Mouse (Mus musculus) B cell, adult 2 months (primary cell): Measurements from ENCODE around the gene P2ry2.

Source experiments
- DNase-seq, 2 experiments: peaks; one replicate each; pipeline ENCODE4 v3.0.0; 2022

The P2ry2 gene

DNA sequence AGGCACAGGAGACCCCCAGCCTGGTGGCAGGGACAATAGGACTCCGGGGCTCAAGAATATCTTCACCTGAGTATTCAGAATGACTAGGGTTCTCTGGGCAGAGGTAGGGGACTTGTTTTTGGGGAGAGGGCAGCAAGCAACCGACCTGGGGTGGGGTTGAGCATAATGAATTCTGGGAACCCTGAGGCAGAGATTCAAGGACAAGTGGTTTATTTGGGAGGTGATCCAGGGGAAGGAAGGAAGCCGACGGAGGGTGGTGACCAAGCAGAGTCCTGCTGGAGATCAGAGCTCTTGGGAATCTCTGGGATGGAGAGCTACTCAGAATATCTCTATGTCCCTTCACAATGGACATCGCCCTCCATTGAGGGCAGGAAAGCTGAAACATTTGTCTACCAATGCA, 34.5 kb downstream of the P2ry2 start:
- DNase-seq = no peak

DNA sequence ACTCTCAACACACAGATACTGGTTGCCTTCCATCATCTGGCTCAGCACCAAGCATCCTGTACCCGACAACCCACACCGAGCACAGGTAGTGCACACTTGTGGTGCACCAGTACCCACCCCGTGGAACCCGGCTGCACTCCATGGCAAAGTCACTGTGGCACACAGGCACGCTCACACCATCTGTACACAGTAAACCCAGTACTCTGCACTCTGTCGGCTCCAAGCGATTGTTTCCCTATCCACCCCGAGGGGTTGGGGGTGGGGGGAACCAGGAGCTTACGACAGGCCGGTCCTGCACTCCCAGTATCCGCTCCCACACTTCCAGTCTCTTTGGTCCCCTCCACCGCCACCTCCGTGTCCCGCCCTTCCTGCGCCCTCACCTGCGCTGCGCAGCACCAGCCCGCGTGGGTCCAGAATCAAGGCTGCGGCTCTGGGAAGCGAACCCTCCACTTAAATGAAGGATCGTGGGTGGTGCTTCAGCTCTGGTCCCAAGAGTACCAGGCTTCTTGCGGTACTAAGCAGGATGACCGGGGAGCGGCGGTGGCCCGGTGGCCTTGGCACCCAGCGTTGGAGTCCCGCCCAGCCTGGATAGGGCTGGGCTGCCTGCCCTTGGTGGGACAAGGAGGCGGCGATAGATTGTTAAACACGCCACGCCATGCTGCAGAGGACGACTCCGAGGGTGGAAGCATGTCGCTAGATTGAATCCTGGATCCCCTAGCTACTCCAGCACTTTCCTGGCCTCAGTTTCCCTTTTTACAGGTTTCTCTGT, 38.3 kb downstream of the P2ry2 start, which contains the start of gene P2ry6:
Gene P2ry6 (minus strand): TSS at position 515 of the 769 bp plus-strand sequence.
- no peak for DNase-seq

DNA sequence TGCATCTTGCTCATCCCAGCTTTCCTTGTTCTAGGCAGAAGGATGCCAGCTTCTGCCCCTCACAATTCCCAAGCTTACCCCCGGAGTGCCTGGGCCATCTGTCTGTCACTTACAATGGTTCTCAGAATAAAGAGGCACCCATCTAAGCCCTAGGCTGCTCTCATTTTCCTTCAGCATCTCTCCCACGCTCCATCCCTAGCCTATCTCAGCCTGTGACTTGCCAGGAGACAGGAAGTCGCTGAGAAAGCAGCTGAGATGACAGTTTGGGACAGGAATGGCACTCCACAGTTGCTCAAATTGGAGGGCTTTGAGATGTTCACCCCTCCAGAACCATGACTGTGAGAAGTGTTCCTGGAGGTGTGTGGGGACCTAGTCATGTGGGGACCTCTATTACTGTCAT, 39.8 kb downstream of the P2ry2 start:
- no peak for DNase-seq

DNA sequence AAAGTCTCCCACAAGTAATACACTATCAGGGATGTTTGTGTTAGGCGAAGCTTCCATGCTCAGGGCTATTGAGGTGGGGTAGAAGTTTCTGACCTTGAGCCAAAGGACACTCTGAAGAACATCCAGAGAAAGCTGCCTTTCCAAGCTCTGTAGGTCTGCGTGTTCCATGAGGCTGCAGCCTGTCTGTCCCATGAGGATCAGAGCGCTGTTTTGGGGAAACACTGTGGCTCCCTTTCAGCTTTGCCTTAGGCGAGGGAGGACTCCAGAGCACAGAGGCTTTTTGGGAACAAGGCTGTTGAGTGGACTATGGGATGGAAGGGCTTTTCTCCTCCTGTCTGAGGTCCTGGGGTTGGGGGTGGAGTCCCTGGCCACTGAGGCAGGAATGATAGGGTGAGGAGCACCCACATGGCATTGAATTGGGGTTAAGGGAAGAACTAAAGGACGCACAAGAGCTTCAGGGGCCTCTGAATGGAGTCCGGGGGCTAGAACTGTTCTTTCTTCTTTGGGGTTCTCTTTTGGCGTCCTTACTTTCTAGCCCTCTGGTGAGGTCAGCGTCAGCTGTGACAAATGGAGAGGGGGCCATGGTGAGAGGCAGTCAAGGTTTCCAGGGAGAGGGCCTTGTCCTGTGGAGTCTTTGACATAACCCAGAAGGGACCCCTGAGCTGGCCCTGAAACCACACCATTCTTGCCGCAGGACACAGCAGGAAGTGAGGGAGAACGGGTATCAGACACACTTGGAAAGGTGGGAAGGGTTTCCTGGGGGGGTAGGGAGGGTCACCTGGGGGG, 43.6 kb downstream of the P2ry2 start:
- no peak for DNase-seq

DNA sequence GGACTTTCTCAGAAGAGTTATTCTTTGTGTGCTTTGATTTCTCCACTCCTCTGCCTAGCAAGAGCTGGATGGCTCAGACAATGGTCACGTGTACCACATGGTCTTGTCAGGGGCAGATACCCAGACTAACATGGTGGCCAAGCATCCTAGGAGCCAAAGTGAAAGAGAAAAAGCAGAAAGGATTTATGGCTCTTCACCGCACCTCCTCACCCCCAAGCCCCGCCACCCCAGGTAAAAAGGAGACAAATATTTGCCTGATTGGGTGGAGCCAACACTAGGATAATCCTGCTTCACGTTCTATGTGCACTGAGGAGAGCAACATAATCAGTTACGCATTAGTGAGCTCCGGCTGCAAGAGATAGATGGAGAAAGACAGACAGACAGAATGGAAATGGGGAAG, 44.3 kb downstream of the P2ry2 start:
- no peak for DNase-seq

DNA sequence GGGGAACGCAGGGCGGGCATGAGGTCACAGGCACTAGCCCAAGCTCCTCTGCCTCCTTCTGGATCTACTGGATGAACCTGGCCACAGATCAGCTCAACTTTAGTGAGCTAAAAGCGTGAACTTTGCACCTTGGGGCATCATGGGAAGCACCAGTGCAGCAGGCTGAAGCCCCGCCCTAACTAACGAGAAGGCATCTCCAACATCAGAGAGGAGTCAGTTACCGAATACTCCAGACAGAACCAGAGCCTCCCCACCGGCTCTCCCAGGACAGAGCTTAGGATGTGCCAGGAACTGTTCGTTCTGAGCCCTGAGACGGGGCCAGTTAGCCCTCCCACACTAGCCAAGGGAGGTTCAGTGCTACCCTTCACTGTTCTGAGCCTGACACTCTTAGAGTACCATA, 44.8 kb downstream of the P2ry2 start:
- no peak for DNase-seq

DNA sequence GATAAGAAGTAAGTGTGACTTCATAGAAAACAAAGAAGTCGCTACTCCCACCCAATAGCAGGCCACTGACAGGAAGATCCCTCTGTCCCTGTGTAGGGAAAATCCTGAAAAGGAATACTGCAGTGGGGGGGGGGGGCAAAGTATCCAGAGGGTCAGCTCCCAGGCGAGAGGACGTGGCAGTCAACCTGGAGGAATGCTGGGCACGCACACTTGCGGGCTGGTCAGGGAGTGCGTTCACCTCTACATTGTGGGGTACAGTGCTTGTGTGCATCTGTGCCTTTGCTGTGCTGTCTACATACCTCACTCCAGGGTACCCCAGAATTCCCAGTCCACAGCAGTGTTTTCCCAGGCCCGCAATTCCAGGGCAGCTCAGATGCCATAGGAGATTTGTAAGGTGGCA, 46.7 kb downstream of the P2ry2 start:
- DNase-seq = no peak

DNA sequence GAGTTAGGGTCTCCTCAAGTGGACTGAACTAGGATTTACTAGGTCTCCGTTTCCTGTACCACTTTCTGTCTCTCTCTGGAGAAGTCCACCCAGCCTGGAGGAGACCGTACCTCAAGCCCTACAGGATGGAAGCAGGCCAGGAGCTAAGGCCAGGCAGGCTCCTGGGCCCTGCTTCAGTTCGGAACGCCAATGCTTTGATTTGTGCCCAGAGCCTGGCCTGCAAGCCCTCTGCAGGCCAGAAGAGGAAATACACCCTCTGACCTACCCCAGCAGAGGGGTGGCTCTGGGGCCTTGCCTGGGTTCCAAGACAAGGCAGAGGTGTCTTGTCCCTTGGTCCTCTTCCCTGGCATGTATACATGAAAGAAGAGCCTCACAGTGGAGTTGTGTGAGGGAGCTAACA, 47.6 kb downstream of the P2ry2 start:
- DNase-seq = peak; percentile 46 to 47

DNA sequence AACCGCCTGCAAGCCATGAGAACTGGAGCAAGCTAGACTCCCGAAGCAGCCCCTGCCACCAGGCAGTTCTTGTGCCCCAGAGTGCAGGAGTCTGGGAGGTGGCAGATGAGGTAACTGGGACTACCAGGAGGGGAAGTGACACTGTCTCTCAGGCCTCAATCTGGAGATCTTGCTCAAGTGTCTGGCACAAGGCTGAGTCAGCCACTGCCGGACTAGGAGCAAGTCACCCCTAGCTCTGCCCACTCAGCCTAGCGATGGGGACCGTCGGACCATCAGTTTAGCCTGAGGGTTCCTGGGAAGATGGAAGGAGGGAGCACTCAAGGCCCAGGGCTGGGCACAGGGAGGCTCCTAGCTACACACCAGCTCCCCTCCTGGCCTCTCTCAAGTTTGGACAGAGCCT, 48.4 kb downstream of the P2ry2 start:
- DNase-seq = no peak

DNA sequence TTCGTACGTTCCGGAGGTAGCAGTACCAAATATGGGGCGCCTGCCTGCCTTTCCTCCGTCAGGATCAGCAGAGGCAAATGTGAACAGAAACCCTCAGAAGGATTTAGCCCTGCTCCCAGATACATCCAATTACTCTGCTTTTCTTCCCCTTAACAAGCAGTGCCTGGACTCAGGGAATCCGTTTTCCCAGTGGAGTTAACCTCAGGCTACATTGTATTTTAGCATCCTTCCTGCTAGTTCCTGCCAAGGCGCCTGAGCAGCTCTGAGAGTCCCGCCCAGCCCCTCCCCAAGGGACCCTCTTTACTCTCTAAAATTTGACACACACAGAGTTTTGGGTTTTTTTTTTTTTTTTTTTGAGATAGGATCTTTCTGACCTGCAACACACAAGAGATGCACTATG, 49.3 kb downstream of the P2ry2 start:
- DNase-seq = no peak

DNA sequence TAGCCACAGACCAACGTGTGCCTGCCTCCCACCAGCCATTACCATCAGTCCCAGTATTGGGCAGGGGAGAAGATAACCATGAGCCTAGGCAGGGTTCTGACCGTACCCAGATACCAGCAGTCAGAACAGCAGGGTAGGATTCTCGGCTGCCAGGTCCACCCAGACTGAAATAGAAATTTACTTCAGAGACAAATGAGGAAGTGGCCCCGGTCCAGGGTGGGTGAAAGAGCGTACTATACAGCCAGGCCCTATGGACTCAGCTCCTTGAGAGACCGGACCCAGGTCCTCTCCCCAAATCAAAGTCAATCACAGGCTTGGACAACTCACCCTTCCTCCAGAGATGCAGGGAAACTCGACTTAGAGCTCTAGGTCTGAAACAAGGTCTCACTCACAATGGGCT, 51.5 kb downstream of the P2ry2 start:
- DNase-seq = peak; percentile 29 to 47

DNA sequence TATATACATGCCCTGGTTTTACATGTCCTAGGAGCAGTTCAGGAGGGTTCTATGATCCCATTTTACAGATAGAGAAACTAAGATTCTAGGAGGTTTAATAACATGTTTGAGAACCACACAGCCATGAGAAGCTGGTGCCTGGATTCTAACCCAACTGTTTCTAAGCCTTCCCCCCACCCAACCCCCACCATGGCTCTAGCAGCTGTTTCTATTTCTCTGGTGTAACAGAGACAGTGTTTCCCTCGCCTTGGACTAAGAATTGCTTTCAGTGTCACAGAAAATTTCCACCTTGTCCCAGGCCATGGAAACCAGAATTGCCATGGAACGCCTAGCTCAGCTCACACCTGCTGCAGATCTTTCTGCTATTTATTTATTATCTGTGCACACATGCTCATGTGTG, 52.2 kb downstream of the P2ry2 start:
- DNase-seq = no peak

DNA sequence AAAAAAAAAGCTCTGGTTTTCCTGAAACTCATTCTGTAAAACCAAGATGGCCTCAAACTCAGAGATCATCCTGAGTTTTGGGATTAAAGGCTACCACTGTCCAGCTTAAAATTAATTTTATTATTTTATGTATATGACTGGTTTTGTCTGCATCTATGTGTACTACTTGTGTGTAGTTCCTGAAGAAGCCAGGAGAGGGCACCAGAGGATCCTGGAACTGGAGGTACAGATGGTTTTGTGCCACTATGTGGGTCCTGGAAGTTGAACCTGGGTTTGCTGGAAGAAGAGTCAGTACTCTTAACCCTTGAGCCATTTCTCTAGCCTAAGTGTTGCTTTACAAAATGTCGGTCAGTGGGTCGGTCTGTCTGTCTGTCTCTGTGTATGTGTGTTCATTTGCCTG, 54.2 kb downstream of the P2ry2 start:
- DNase-seq = peak; percentile 44 to 46

DNA sequence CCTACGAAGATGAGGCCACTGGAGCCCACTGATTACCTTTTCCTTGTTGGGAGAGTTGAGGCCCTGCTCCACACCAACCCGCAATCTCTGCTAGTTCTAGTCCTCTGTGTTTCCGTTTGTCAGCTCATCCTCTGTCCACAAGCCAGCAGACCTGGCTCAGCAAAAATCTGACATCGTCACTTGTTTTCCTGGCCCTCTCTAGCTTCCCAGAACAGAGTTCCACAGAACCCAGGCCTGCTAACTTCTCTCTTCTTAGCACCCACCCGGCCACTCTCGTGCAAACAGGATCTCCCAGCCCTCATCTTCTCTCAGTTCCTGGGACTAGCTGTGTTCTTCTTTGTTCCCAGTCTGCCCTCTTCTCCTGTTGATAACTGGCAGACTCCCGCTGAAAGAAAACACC, 60.0 kb downstream of the P2ry2 start:
- no peak for DNase-seq

DNA sequence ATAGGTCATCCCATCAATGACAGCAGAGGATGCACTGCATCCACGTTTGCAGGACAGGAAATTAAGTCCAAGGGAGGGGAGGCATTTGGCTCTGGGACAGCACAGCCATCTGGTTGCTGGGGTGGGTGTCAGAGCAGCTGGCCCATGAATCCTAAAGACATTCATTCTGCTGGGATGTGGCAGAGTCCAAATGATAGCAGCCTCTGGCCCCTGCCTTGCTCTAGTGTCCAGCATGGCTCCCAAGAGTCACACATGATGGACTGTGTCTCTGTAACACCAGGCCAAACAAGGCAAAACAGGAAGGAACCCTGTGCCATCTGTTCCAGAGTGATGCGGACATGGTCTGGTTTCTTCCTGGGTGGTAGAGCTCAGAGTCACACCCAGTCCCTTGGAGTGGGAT, 60.8 kb downstream of the P2ry2 start:
- DNase-seq = no peak

DNA sequence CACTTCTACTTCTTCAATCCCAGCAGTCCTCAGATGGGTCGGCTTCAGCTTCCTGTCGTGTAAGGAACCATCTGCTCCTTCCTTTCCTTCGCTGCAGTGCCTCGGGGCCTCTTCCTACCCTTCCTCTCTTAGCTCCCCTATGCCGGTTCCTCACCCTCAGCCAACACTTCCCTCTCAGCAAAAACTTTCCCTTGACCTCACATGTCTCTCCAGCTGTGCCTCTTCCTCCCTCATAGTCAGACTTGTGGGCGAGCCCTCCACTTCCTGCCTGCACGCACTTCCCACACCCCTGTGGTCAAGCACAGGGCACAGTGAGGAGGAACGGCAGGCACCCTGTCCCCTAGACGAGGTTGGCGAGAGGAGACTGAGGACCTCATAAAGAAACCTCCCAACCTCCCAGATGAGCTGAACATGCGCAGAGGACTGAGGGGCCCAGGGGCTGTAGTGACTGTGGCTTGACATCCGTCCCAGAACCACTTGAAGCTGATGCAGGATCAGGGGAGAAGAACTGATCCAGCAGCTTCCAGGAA, 62.1 kb downstream of the P2ry2 start:
- no peak for DNase-seq

DNA sequence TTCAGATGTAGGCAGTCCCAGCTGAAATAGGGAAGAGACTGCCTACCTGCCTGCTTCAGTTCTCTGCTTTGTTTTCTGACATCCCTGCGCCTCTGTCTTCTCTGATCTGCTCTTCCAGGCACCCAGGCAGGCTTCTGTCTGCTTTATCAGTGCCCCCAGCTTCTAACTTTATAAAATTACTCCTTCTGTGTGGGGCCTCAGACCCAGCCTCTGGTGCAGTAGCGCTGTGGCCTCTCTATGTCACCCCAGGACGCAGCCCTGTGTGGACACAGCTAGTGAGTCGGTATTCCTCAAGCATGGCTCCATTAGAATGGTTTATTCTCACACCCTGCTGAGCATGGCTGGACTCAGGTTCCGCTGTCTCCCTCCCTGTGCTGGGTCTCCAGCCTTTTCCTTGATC, 62.6 kb downstream of the P2ry2 start:
- DNase-seq = no peak
